Mouse (Mus musculus) cerebellum, postnatal 25 days (tissue): ENCODE results near the gene Gm10096.
"Not testable (repeated sequence)": the region's sequence is repeated elsewhere in the genome, so short reads cannot be mapped to it uniquely, and the experiment has no call there.

Experiments
- DNase-seq, 2 experiments: peaks; one replicate each; pipeline ENCODE4 v3.0.0; 2021; ENCODE audit warnings: mixed read lengths in 2 of 2

The Gm10096 gene

GRCm38 (mm10) chrX:28954602-28955001 lies at the start of gene Gm10096:
Gene Gm10096 (minus strand): TSS chrX:28954702.
- DNase-seq = not testable (repeated sequence)
